Mouse (Mus musculus) spleen, adult 2 months (tissue): ENCODE results near the gene Exoc5. TPM values are rescaled to one million over a fixed set of nuclear protein-coding genes. Genes with fewer than 3 reads are reported as not detected.

Source experiments
- DNase-seq, 2 experiments: peaks; one replicate each; pipeline versions ENCODE4 v3.0.0 to v3.0.0-alpha.2; 2012 to 2021; ENCODE audit warnings: low spot score in 2 of 2, low read depth in 1 of 2
- H3K27ac ChIP-seq: fragments of 200-500 bp; 2 replicates; pipeline ENCODE4 v1.5.1; 2012; ENCODE audit warnings: low read length, inconsistent platforms; ENCODE audit not compliant: insufficient read depth
- H3K27me3 ChIP-seq: fragments of 200-500 bp; 2 replicates; pipeline ENCODE4 v1.6.1; 2012; ENCODE audit warnings: mild to moderate bottlenecking, moderate library complexity, low read length, inconsistent platforms; ENCODE audit not compliant: control insufficient read depth, insufficient read depth
- H3K36me3 ChIP-seq: fragments of 200-500 bp; 2 replicates; pipeline ENCODE4 v1.6.1; 2012; ENCODE audit warnings: mild to moderate bottlenecking, low read length, inconsistent platforms; ENCODE audit not compliant: control insufficient read depth, insufficient read depth
- H3K4me1 ChIP-seq: fragments of 200-500 bp; 2 replicates; pipeline ENCODE4 v1.6.1; 2011; ENCODE audit warnings: inconsistent platforms; ENCODE audit not compliant: control insufficient read depth, insufficient read depth, insufficient read length
- H3K4me3 ChIP-seq: fragments of 200-500 bp; 2 replicates; pipeline ENCODE4 v1.5.1; 2011; ENCODE audit warnings: mild to moderate bottlenecking, inconsistent platforms; ENCODE audit not compliant: insufficient read depth, insufficient read length; ENCODE audit errors: extremely low read depth
- CTCF ChIP-seq: fragments of 200-500 bp; IDR thresholded peaks from 2 replicates; pipeline ENCODE4 v1.5.1; 2011; ENCODE audit warnings: mild to moderate bottlenecking, inconsistent platforms; ENCODE audit not compliant: insufficient read depth, insufficient read length, insufficient replicate concordance; ENCODE audit errors: extremely low read depth
- POLR2A ChIP-seq: fragments of 200-500 bp; IDR thresholded peaks from 2 replicates; pipeline ENCODE4 v1.6.1; 2011; ENCODE audit warnings: low read depth, low read length, inconsistent platforms
- WGBS: fragments of 180-500 bp; shearing (Covaris S2); methylation state at CpG from one replicate; pipeline ENCODE4 v1.1.7; 2018; 5-methylcytosine and 5-hydroxymethylcytosine counted together
- polyA plus RNA-seq: library from polyadenylated mRNA; depleted of rRNA; stranded (reverse); fragments of >200 nt; gene quantifications from 2 replicates; pipeline ENCODE4 v1.2.3, GENCODE M21; 2012; rRNA removed

Exoc5 gene
- polyA plus RNA-seq, 1 experiment, result 4.7 TPM

DNA sequence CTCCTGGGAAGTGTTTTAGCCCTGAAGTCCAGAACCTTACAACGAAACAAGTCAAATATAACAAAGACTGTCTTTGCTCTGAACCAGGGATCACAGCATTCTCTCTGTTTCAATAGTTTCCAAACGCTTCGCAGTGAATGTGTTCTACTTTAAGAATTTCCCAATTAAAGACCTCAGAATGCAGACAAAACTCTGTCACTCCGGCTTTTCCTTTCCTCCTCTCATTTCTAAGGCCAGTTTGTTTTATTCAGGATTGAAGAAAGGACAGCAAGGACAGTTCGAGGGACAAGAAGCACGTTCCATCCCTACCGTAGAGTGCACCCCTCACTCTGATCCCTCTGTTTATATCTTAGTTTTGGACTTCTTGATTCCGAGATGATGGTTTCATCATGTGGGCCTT, 76.6 kb downstream of the Exoc5 start:
- H3K27me3 ChIP-seq, result no peaks in the 10 kb centered on the region
- H3K4me3 ChIP-seq, result no peak overlapping the region
- DNase-seq, result no peak
- 91% methylated on average over 8 of the region's 8 CpGs for WGBS
- H3K4me1 ChIP-seq, result no peaks in the 10 kb centered on the region
- H3K36me3 ChIP-seq, result no peaks in the 10 kb centered on the region
- H3K27ac ChIP-seq, result no peak overlapping the region
- no peak for TF ChIP-seq POLR2A
- no peak for TF ChIP-seq CTCF

DNA sequence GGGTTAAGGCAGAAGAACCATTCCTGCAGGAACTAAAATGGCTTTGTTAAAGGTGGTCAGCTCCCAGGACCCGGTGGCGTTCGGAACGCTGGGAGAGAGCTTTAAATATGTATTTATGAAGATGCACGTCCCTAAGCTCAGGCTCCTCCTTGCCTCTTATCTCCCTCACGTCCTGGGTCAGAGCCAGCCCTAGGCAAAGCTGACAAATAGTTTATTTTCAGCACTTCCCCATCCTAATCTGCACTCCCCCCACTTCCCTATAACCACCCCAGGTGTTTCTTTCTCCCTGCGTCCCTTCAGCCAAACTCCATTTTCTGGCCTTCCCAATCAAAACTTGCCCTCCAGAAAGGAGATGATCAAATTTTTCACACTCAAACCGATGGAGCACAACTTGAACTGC, 80.2 kb downstream of the Exoc5 start:
- no peaks in the 10 kb centered on the region for H3K4me1 ChIP-seq
- WGBS, result 49% methylated on average over 8 of the region's 8 CpGs

DNA sequence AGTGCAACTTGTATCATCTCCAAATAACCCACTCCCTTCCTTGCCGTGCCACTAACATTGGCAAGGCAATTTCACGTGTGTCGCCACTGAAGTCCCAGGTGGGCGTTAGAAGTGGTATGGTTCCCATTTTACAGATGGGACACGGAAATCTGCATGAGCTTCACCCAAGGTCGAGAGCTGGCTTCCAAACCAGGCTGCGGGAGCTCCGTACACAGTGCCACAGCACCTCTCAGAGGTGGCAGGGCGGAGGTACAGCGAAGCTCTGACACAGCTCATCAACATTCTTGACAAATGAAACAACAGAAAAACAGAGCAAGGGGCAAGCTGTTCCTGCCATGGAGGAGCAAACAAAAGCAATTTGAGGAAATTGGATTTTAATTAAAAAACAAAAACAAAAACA, 80.8 kb downstream of the Exoc5 start:
- 67% methylated on average over 10 of the region's 10 CpGs for WGBS
- Histone ChIP-seq H3K4me1 (no peaks in the 10 kb centered on the region), H3K36me3 (no peaks in the 10 kb centered on the region), H3K4me3 (no peak overlapping the region), H3K27ac (no peak overlapping the region), H3K27me3 (no peaks in the 10 kb centered on the region)
- TF ChIP-seq POLR2A, result no peak
- no peak for TF ChIP-seq CTCF
- no peak for DNase-seq

More for the DNA sequence above, 80.2 kb downstream of the Exoc5 start:
- Histone ChIP-seq H3K4me3 (no peak overlapping the region), H3K27ac (no peak overlapping the region), H3K27me3 (no peaks in the 10 kb centered on the region), H3K36me3 (no peaks in the 10 kb centered on the region)
- no peak for DNase-seq
- no peak for TF ChIP-seq POLR2A
- no peak for TF ChIP-seq CTCF

DNA sequence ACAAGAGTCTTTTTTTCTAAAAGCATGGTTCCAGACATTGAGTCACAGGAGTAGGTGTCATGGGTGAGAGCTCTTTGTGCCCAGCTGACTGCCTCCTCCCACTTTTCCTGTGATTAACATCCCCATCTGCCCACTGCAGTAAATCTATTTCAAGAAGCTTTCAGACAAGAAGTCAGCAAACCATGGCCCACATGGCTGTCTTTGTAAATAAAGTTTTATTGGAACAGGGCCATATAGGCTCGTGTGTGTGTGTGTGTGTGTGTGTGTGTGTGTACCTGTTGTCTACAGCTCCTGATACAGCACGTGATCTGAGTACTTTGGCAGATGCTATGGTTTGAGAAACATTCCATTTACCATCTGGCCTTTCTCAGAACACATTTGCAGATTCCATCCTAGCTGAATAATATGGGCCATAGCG, 87.5 kb downstream of the Exoc5 start:
- Histone ChIP-seq H3K27ac (no peak overlapping the region), H3K4me3 (no peak overlapping the region), H3K36me3 (no peaks in the 10 kb centered on the region), H3K4me1 (no peaks in the 10 kb centered on the region), H3K27me3 (no peaks in the 10 kb centered on the region)
- TF ChIP-seq POLR2A (no peak), CTCF (no peak)
- 76% methylated on average over 3 of the region's 3 CpGs for WGBS
- no peak for DNase-seq

DNA sequence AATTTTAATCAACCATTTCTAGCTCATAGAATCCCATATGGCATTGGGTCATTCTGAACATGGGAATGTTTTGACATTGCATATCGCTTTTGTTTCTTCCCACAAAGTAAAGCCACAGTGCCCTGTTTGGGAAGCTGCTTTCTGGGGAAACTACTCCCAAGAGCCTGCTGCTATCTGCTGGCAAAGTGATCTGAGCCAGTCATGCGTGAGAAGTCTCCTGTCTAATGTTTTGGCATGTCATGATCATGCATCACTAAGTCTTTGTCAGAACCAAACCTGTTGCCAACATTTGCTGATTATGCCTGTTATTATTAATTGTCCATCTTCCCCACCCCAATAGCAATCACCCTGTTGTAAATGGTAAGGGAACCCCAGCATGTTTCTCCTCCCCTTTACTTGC, 94.9 kb downstream of the Exoc5 start:
- no peaks in the 10 kb centered on the region for H3K4me1 ChIP-seq
- DNase-seq, result no peak
- no peak overlapping the region for H3K27ac ChIP-seq
- H3K4me3 ChIP-seq, result no peak overlapping the region
- H3K27me3 ChIP-seq, result no peaks in the 10 kb centered on the region
- 92% methylated on average over 2 of the region's 2 CpGs for WGBS
- TF ChIP-seq POLR2A (no peak), CTCF (no peak)
- no peaks in the 10 kb centered on the region for H3K36me3 ChIP-seq

DNA sequence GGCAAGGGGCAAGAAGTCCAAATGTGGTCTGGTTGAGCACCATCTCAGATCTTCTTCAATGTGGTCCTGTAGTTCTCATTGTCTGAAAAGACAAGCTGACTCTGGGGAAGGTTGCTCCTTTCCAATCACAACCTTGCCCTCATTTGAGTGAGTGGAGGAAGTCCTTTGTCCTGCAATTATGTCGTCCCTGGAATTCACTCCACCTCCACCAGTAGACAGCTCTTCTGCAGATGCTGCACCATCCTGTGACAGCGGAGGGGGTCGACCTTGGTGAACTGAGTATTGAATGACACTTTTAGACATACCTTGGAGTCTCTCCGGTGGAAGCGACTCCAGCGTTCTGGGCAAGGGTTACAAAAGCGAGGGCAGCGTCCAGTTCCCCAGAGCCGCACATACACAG, 97.8 kb downstream of the Exoc5 start:
- WGBS, result 90% methylated on average over 9 of the region's 9 CpGs
- H3K36me3 ChIP-seq, result no peaks in the 10 kb centered on the region
- no peak for DNase-seq
- H3K27ac ChIP-seq, result no peak overlapping the region
- no peak overlapping the region for H3K4me3 ChIP-seq
- H3K4me1 ChIP-seq, result no peaks in the 10 kb centered on the region
- H3K27me3 ChIP-seq, result no peaks in the 10 kb centered on the region
- TF ChIP-seq POLR2A, result no peak
- TF ChIP-seq CTCF, result no peak

Other genes starting within 250 kb of the Exoc5 start
- 5.6 and 6.6 TPM in 2 replicates for gene Ap5m1, start 556 bp downstream of the Exoc5 start, polyA plus RNA-seq
- 4.4 and 5.7 TPM in 2 replicates for gene Naa30, start 105.6 kb upstream of the Exoc5 start, polyA plus RNA-seq
- gene ccdc198, start 178.8 kb upstream of the Exoc5 start, polyA plus RNA-seq, result not detected in 2 replicates